Mouse (Mus musculus): ENCODE results near the gene Dnah14.
A peak's percentile ranks its signal among the peaks of the same experiment; 100 is the strongest.

Gene Dnah14

DNA sequence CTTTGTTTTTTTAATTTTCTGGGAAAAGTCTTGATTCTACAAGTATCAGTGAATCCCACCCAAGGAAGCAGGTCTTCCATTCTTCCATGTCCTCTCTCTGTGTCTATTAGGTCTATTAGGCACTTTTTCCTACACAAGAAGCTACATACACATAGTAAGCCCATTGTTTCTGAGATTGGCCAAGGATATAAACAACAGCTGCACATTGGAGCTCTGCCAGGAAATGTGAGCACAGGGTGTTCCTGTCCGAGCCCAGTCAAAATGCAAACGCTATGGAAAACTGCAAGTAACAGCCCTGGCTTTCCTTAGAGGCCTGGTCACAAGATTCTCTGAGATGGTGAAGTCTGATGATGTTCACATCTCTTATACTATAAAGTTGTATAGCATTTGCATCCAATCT, 217.2 kb downstream of the Dnah14 start:
- peak; percentile 63 to 79 for DNase-seq

- DNase-seq, result no peak
These were observed 223.6 kb downstream of the Dnah14 start for GRCm38 (mm10) chr1:181799911-181800310.

GRCm38 (mm10) chr1:181800667-181801066, 224.3 kb downstream of the Dnah14 start:
- DNase-seq, result no peak

- no peak for DNase-seq
These were observed 235.3 kb downstream of the Dnah14 start for GRCm38 (mm10) chr1:181811481-181812223.

DNA sequence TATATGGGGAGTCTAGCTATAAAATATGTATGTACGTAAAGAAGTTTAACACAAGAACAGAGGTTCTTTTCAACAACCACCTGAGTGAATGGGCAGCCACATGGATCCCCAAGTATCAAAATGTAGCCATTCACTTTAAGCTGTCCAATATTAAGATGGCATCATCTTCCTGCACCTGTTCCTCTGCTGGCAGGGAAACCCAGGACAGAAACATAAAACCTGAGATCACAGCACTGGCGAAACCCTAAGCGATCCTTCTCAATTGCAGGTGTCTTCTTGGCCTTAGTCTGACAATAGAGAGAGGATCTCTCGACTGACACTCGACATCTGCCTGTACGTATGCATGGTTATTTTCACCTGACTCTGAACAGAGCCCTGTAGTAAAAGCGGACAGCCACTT, 250.4 kb downstream of the Dnah14 start:
- no peak for DNase-seq

GRCm38 (mm10) chr1:181828365-181828764, 252.0 kb downstream of the Dnah14 start:
- peak in 1 of 2 experiments; percentile 24 for DNase-seq

DNA sequence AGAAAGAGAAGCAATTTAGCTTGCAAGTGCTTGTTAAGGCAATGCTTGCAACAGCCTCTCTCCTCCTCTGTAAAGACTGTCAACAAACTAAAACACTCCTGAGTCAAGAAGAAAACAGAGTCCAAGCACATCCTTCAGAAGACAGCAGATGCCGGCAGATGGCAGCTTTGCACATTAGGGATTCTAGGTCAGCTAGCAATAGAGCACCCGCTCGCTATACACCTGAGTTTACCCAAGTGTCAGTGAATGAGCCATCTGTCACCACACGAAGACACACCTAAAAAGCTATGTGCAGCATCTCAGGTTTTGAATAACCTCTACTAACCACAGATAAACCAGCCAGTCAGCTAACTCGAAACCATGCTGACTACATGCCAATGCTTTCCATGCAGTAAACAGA, 256.4 kb downstream of the Dnah14 start:
- DNase-seq, result no peak

GRCm38 (mm10) chr1:181833143-181833542, 256.8 kb downstream of the Dnah14 start:
- DNase-seq, result no peak

DNA sequence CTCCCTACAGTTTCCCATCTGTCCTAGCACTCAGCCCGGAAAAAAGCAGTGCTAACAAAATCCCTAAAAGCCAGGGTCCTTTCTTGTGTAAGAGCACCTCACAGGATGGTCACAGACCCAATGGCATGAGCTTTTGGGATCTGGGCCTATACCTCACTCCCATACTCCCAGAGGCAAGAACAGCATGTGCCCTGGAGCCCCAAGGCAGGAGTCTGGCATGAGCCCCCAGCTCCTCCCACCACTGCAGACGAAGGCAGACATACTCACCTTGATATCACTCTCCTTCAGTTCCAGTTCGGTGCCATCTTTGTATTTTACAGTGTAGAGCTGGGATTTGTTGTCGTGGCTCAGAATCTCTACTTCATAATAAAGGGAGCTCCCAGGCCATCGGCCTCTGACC, 261.8 kb downstream of the Dnah14 start:
- no peak for DNase-seq

GRCm38 (mm10) chr1:181839746-181840366, 263.5 kb downstream of the Dnah14 start:
- DNase-seq, result no peak

GRCm38 (mm10) chr1:181841396-181841795, 265.0 kb downstream of the Dnah14 start:
- DNase-seq, result no peak

GRCm38 (mm10) chr1:181841864-181842672, 265.7 kb downstream of the Dnah14 start:
- DNase-seq, result peak; percentile 97

DNA sequence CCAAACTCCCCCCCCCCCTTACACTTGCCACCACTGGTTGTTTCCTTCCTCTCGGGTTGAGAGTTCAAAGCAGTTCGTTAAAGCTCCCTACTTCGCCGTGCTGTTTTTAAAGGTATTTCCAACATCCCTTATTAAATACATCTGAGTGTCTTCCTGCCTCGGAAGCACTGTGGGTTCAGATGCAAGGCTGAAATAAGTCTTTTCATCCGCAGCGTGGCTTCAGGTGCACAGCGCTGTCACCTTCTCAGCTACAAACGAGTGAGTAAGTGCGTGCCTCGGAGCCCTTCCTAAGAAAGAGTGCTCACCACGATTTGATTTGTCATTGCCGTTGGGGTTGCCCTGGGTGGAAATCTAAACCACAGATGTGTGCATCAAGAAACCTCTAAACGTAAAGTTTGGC, 266.4 kb downstream of the Dnah14 start, which contains the start of gene Lbr:
Gene Lbr, minus strand, starts transcription at position 266 of the 400 bp plus-strand sequence.
- DNase-seq, result peak in 1 of 2 experiments; percentile 10

DNA sequence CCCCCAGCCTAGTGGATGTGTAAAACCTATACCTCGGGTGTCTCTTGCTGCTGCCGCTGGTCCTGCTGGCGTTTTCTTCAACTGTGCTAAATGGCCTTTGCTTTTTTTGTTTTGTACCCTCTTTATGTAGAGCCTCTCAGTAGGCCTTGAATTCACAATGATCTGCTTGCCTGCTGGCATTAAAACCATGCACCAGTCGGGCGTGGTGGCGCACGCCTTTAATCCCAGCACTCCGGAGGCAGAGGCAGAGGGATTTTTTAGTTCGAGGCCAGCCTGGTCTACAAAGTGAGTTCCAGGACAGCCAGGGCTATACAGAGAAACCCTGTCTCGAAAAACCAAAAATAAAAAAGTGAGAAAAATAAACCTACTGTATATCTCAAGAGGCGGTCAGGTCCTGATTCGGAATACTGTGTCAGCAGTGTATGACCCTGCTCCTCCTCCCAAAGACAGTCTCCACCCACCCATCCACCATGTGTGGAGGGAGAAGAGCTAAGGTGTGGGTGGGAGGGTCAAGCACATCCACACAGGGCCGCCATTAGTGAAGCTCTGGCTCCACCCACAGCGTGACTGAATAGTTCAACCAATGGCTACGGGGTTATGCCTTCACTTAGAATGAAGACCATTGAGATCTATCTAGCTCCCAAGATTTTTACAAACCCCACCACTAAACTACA, 268.7 kb downstream of the Dnah14 start:
- DNase-seq, result no peak

DNA sequence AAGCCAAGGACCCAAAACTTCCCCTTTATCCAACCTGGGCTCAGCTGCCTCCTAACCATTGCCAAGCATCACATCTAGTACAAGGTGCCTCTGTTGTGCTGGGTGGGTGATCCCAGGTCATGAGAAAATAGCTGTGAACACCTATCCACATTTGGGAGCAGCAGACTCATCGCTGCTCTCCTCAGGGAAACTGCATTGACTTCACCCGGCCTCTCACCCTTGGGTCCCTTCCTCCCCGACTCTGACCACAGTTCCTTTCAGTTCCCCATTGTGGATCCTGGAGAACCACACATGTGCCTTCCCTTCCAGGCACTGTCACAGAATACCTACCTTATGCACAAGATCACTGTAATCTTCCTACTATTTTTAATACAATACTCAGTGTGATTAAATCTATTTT, 269.4 kb downstream of the Dnah14 start:
- peak in 1 of 2 experiments; percentile 17 for DNase-seq

DNA sequence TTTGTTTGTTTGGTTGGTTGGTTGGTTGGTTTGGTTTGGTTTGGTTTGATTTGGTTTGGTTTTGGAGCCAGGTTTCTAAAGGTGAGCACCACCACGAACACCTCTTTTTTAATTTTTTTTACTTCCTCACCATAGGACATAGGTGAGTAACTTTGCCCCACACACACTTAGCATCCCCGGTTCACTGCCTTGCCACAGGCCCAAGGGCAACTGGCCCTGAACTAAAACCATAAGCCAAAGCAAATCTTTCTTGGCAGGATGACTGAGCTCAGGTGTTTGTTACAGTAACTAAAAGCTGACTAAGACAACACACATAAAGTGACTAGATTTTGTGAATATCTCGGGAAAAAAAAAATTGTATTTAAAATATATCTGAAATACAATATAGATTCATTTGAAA, 271.0 kb downstream of the Dnah14 start:
- no peak for DNase-seq

- DNase-seq, result no peak
These were observed 271.9 kb downstream of the Dnah14 start for GRCm38 (mm10) chr1:181848210-181848609.

DNA sequence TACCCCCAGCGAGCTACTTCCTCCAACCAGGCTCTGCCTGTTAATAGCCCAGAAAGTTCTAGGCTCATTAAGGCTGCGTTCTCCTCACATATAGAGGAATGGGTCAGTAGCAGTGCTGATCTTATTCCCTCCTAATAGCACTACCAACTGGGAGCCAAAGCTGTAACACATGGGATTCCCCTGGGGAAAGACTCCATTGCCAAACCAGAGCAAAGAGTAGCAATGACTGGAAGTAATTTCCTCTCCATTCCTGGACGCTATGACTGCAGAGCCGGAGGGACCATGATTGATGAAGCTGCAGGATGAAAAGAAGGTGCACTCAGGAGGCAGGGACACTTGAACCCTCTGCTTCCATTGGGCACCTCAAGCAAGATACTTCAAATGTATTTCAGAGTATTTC, 274.1 kb downstream of the Dnah14 start:
- DNase-seq, result no peak

DNA sequence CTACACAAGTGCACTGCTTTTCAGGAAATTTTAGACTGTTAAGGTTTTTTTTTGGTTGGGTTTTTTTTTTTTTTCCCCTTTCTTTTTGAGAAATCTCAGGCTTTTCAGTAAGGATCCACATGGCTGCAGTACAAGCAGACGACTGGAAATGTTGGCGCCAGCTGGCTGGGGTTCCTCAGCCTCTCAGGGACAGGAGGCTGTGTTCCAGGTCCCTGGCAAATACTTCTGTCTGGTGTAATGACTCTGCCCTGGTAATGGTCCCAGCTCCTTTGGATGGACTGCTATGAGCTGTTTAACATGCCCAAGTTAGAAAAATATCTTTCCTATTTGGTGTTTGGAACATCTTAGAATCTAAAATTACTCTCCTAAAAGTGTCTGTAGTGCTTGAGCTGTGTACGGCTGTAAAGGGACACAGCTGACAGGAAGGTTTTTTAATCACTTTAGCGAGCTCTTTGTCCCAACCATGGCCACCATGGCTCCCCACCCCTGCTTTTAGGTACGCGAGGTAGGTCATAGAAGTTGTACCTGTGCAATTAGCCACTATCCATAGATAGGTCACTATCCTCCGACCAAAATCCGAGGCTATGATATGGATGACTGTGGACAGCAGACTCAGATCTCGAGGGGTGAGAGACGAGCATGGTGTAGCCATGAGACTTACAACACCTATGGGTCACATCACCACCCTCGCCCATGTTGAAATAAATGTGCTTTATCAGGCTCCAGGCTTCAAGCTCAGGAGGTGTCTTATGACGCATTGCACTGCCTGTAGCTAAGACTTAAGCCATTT, 275.4 kb downstream of the Dnah14 start:
- DNase-seq, result peak; percentile 37 to 41

- DNase-seq, result peak in 1 of 2 experiments; percentile 47
These were observed 276.1 kb downstream of the Dnah14 start for GRCm38 (mm10) chr1:181852466-181852865.

DNA sequence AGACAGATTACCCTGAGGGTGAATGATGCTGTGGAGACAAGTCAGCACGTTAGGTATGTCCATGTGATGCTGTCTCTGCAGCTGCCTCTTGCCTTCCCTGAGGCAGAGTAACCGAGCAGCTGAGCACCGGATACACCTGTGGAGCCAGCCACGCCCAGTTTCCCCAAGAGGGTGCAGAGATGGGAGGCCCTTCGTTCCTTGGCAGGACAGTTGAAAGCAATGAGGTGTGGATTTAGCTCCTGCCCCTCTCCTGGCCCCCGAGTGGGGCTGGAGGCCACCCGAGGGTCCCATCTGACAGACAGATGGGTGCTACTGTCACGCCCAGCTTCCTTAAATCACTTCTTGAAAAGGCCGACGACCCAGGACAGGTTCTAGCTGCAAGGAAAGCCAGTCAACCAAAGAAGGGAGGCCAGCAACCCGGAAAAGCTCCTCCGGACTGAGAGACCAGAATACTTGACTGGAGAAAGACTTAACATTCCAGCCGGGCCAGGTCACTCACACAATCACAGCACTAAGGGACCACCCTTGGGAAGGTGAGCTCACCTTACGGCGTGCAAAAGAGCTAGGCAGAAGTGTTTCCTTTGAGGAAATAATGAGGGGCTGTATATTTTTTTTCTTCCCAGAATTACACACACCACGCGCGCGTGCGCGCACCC, 276.9 kb downstream of the Dnah14 start:
- peak; percentile 75 for DNase-seq

DNA sequence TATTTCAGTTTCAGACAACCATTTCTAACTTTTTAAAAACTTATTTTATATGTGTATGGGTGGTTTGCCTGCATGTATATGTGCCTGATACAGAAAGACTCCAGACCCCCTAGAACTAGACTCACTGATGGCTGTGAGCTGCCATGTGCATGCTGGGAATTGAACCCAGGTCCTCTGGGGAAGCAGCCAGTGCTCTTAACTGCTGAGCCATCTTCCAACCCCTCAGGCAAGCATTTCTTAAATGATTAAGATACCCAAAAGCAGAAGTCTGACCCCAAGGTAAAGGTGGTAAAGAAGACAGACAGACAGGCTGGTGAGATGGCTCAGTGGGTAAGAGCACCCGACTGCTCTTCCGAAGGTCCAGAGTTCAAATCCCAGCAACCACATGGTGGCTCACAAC, 278.5 kb downstream of the Dnah14 start:
- no peak for DNase-seq

Data from lung, adult 18-20 months (tissue).